11 mouse cellular contexts compared by ENCODE assay signal in the genomic region with DNA sequence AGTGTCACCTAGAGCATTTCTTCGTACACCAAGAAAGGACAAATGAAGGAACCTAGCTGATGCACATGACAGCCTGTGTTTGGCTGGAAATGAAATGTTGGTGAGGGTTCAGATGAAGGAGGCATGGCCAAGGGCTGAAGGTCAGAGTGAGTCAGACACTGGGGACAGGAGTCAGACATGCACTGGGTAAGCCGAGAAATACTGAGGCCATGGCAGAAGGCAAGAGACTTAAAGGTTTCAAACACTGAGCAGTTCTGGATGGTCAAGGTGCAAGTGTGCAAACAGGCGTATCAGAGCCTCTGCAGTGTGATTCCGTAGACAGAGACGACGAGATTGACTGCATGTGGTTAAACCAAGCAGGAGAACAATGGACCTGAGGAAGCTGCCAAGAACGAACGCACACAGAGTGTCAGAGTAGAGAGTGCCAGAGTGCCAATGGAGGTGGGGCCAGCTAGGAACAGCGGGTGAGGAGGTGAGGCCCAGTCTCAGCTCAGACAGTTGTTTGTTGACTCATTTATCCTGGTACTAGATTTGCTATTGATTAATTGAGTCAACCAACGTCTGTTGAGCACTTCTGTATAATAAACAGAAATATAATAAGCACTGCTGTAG.
A peak's percentile ranks its signal among the peaks of the same experiment; 100 is the strongest.
DNase-seq lines count a peak whose midpoint lies in the region; ATAC-seq lines count a peak whose summit lies in the region.
"Had no signal": no experiment of that assay in that cellular context is flagged by ENCODE, and none has a peak within 500 bp of the region (broad histone marks: within the 10 kb centered on the region; RNA-seq: fewer than 3 reads in every experiment).

No protein-coding gene starts in this region.

- no peaks in the 10 kb centered on the region for H3K36me3 ChIP-seq in kidney, embryonic 16.5 days (ENCODE audit: insufficient read depth, low read length)
- no peaks in the 10 kb centered on the region for H3K36me3 ChIP-seq in forebrain, embryonic 16.5 days (ENCODE audit: control insufficient read depth, insufficient read depth)
- H3K36me3 ChIP-seq: embryonic facial prominence, embryonic 12.5 days; heart, embryonic 15.5 days had no signal

- no peak overlapping the region for H3K27ac ChIP-seq in kidney, embryonic 16.5 days (ENCODE audit: low read length)
- H3K27ac ChIP-seq in forebrain, embryonic 16.5 days (ENCODE audit: low read length): no peak overlapping the region
- H3K27ac ChIP-seq: embryonic facial prominence, embryonic 12.5 days; heart, embryonic 15.5 days; liver, embryonic 15.5 days had no signal

- 0 out of 2 replicates have a peak, but pooled peaks cover 8% of the 10 kb centered on the region for H3K4me1 ChIP-seq in kidney, embryonic 16.5 days (ENCODE audit: insufficient read depth, low read length)
- peaks cover 28% of the 10 kb centered on the region for H3K4me1 ChIP-seq in forebrain, embryonic 16.5 days (replicated peaks; ENCODE audit: control insufficient read depth, insufficient read depth, low read length)

- 69% methylated on average over 10 of the region's 10 CpGs for WGBS in kidney, embryonic 16.5 days
- WGBS in forebrain, embryonic 16.5 days: 24% methylated on average over 10 of the region's 10 CpGs

- no peak overlapping the region for H3K9ac ChIP-seq in kidney, embryonic 16.5 days (replicated peaks; ENCODE audit: low read length)
- H3K9ac ChIP-seq in forebrain, embryonic 16.5 days (replicated peaks; ENCODE audit: low read depth, low read length): no peak overlapping the region
- H3K9ac ChIP-seq: embryonic facial prominence, embryonic 12.5 days; heart, embryonic 15.5 days; liver, embryonic 15.5 days had no signal

- H3K27me3 ChIP-seq in kidney, embryonic 16.5 days (ENCODE audit: insufficient read depth, low read length): no peaks in the 10 kb centered on the region
- no peaks in the 10 kb centered on the region for H3K27me3 ChIP-seq in forebrain, embryonic 16.5 days (replicated peaks; ENCODE audit: control insufficient read depth, insufficient read depth, low read length)
- H3K27me3 ChIP-seq: embryonic facial prominence, embryonic 12.5 days; heart, embryonic 15.5 days; liver, embryonic 15.5 days had no signal

- ATAC-seq in kidney, embryonic 16.5 days (ENCODE audit: low FRiP score, low TSS enrichment): no peak
- peak; percentile 57 for ATAC-seq in forebrain, embryonic 16.5 days

- DNase-seq in kidney, adult 11 months: peak; percentile 64
- peak; percentile 58 for DNase-seq in adrenal gland, adult 8-10 months
- peak; percentile 70 to 73 for DNase-seq in kidney, postnatal 36 days
- no peak for DNase-seq in gastrocnemius, adult 18-20 months (ENCODE audit: low spot score)
- DNase-seq in left cerebral cortex, adult 9 months (ENCODE audit: low spot score in 2 of 2): no peak
- no peak for DNase-seq in embryo, embryonic 11 days

- no peak overlapping the region for H3K4me2 ChIP-seq in kidney, embryonic 16.5 days (replicated peaks; ENCODE audit: low read depth, low read length)
- H3K4me2 ChIP-seq in forebrain, embryonic 16.5 days (ENCODE audit: low read length): no peak overlapping the region
- H3K4me2 ChIP-seq: embryonic facial prominence, embryonic 12.5 days; heart, embryonic 15.5 days; liver, embryonic 15.5 days had no signal

- no peak overlapping the region for H3K4me3 ChIP-seq in kidney, embryonic 16.5 days (ENCODE audit: low read length)
- no peak overlapping the region for H3K4me3 ChIP-seq in forebrain, embryonic 16.5 days (replicated peaks; ENCODE audit: low read length)
- H3K4me3 ChIP-seq: embryonic facial prominence, embryonic 12.5 days; heart, embryonic 15.5 days; liver, embryonic 15.5 days had no signal

- peaks cover under 1% of the 10 kb centered on the region; the same call in 1 of the 2 replicates for H3K9me3 ChIP-seq in kidney, embryonic 16.5 days (ENCODE audit: low read length)
- H3K9me3 ChIP-seq in forebrain, embryonic 16.5 days (ENCODE audit: control insufficient read depth, low read length): no peaks in the 10 kb centered on the region
- H3K9me3 ChIP-seq: embryonic facial prominence, embryonic 12.5 days; heart, embryonic 15.5 days; liver, embryonic 15.5 days had no signal

Comparison
In these comparisons a context has a peak if more than half of its experiments do, and no peak if none do; other contexts are left out.
1. DNase-seq: peak in kidney, adult 11 months (single experiment), adrenal gland, adult 8-10 months (single experiment) and kidney, postnatal 36 days (2 of 2); none in gastrocnemius, adult 18-20 months (single experiment), left cerebral cortex, adult 9 months (0 of 2) and embryo, embryonic 11 days (single experiment).